Mouse (Mus musculus) spleen, adult 2 months (tissue): ENCODE results near the gene Astn2. TPM values are rescaled to one million over a fixed set of nuclear protein-coding genes. Genes with fewer than 3 reads are reported as not detected.

ENCODE experiments used
- DNase-seq, 2 experiments: peaks; one replicate each; pipeline versions ENCODE4 v3.0.0 to v3.0.0-alpha.2; 2012 to 2021; ENCODE audit warnings: low spot score in 2 of 2, low read depth in 1 of 2
- H3K27ac ChIP-seq: fragments of 200-500 bp; 2 replicates; pipeline ENCODE4 v1.5.1; 2012; ENCODE audit warnings: low read length, inconsistent platforms; ENCODE audit not compliant: insufficient read depth
- H3K27me3 ChIP-seq: fragments of 200-500 bp; 2 replicates; pipeline ENCODE4 v1.6.1; 2012; ENCODE audit warnings: mild to moderate bottlenecking, moderate library complexity, low read length, inconsistent platforms; ENCODE audit not compliant: control insufficient read depth, insufficient read depth
- H3K36me3 ChIP-seq: fragments of 200-500 bp; 2 replicates; pipeline ENCODE4 v1.6.1; 2012; ENCODE audit warnings: mild to moderate bottlenecking, low read length, inconsistent platforms; ENCODE audit not compliant: control insufficient read depth, insufficient read depth
- H3K4me1 ChIP-seq: fragments of 200-500 bp; 2 replicates; pipeline ENCODE4 v1.6.1; 2011; ENCODE audit warnings: inconsistent platforms; ENCODE audit not compliant: control insufficient read depth, insufficient read depth, insufficient read length
- H3K4me3 ChIP-seq: fragments of 200-500 bp; 2 replicates; pipeline ENCODE4 v1.5.1; 2011; ENCODE audit warnings: mild to moderate bottlenecking, inconsistent platforms; ENCODE audit not compliant: insufficient read depth, insufficient read length; ENCODE audit errors: extremely low read depth
- CTCF ChIP-seq: fragments of 200-500 bp; IDR thresholded peaks from 2 replicates; pipeline ENCODE4 v1.5.1; 2011; ENCODE audit warnings: mild to moderate bottlenecking, inconsistent platforms; ENCODE audit not compliant: insufficient read depth, insufficient read length, insufficient replicate concordance; ENCODE audit errors: extremely low read depth
- POLR2A ChIP-seq: fragments of 200-500 bp; IDR thresholded peaks from 2 replicates; pipeline ENCODE4 v1.6.1; 2011; ENCODE audit warnings: low read depth, low read length, inconsistent platforms
- WGBS: fragments of 180-500 bp; shearing (Covaris S2); methylation state at CpG from one replicate; pipeline ENCODE4 v1.1.7; 2018; 5-methylcytosine and 5-hydroxymethylcytosine counted together
- polyA plus RNA-seq: library from polyadenylated mRNA; depleted of rRNA; stranded (reverse); fragments of >200 nt; gene quantifications from 2 replicates; pipeline ENCODE4 v1.2.3, GENCODE M21; 2012

Astn2 gene
- polyA plus RNA-seq, 1 experiment, result 3.9 TPM

DNA sequence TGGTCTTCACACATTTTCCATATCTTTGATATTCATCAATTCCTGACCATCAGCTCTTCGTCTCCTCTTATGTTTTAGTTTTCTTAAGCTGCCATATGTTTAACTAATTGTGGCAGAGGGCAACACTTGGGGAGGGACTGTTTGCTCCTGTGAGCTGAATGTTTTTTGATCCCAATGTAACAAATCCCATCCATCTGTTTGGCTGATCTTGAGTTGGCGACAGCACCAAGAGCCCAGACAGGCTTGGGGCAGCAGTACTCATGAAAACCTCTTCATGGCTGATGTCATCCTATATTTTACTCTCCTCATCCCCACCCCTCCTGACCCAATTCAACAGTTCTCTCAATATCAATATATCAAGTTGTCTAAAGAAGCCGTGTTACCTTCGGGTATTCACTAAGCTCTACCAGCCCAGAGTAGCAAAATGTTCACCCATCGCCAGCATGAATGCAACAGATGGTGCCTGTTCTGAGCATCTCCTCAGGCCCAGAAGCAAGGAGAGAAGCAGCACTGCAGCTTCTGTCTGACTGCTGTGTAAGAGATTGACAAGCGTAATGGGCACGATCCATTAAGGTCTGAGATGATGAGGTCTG, 281.5 kb downstream of the Astn2 start:
- TF ChIP-seq POLR2A, result no peak
- no peaks in the 10 kb centered on the region for H3K36me3 ChIP-seq
- no peak overlapping the region for H3K4me3 ChIP-seq
- no peak for DNase-seq
- H3K4me1 ChIP-seq, result no peaks in the 10 kb centered on the region
- H3K27me3 ChIP-seq, result no peaks in the 10 kb centered on the region
- H3K27ac ChIP-seq, result no peak overlapping the region
- 88% methylated on average over 7 of the region's 7 CpGs for WGBS

- Histone ChIP-seq H3K4me1 (no peaks in the 10 kb centered on the region), H3K27me3 (no peaks in the 10 kb centered on the region), H3K27ac (no peak overlapping the region), H3K4me3 (no peak overlapping the region), H3K36me3 (no peaks in the 10 kb centered on the region)
- no peak for DNase-seq
- 63% methylated on average over 2 of the region's 2 CpGs for WGBS
- TF ChIP-seq POLR2A (no peak), CTCF (no peak)
Observed at GRCm38 (mm10) chr4:66114243-66114642, 290.2 kb downstream of the Astn2 start.

GRCm38 (mm10) chr4:66102037-66102436, 302.4 kb downstream of the Astn2 start:
- DNase-seq, result no peak
- no peaks in the 10 kb centered on the region for H3K27me3 ChIP-seq
- 45% methylated on average over 5 of the region's 5 CpGs for WGBS
- no peak overlapping the region for H3K4me3 ChIP-seq
- H3K36me3 ChIP-seq, result no peaks in the 10 kb centered on the region
- no peak for TF ChIP-seq CTCF
- no peak for TF ChIP-seq POLR2A
- H3K4me1 ChIP-seq, result no peaks in the 10 kb centered on the region
- no peak overlapping the region for H3K27ac ChIP-seq

DNA sequence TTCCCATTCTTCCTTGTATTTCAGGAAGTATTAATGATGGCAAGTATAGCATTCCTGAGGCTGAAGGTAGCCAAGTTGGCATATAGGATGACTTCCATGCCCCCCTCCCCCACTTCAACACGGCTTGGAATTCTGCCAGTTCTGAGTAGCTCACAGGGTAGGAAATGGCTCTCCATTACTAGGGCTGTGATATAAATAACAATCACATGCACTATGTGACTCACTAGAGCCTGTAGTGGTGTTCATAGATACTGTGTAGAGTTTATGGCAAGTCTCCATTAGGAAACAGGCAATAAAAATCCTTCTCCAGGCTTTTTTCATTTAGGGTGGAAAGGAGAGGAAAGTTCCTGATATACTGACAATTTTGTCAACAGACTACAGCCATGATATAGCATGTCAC, 306.8 kb downstream of the Astn2 start:
- no peak for TF ChIP-seq POLR2A
- Histone ChIP-seq H3K27me3 (no peaks in the 10 kb centered on the region), H3K36me3 (no peaks in the 10 kb centered on the region), H3K4me3 (no peak overlapping the region), H3K4me1 (no peaks in the 10 kb centered on the region), H3K27ac (no peak overlapping the region)
- no peak for DNase-seq
- 79% methylated on average over 1 of the region's 1 CpGs for WGBS

GRCm38 (mm10) chr4:66096104-66096503, 308.3 kb downstream of the Astn2 start:
- no peak for TF ChIP-seq CTCF
- no peak for TF ChIP-seq POLR2A
- H3K27ac ChIP-seq, result no peak overlapping the region
- no peak for DNase-seq
- no peaks in the 10 kb centered on the region for H3K27me3 ChIP-seq
- H3K36me3 ChIP-seq, result no peaks in the 10 kb centered on the region
- 82% methylated on average over 2 of the region's 2 CpGs for WGBS
- H3K4me3 ChIP-seq, result no peak overlapping the region
- no peaks in the 10 kb centered on the region for H3K4me1 ChIP-seq

GRCm38 (mm10) chr4:66057161-66057560, 347.2 kb downstream of the Astn2 start:
- no peaks in the 10 kb centered on the region for H3K27me3 ChIP-seq
- H3K27ac ChIP-seq, result no peak overlapping the region
- TF ChIP-seq CTCF (no peak), POLR2A (no peak)
- H3K4me3 ChIP-seq, result no peak overlapping the region
- no peaks in the 10 kb centered on the region for H3K4me1 ChIP-seq
- no peak for DNase-seq
- no peaks in the 10 kb centered on the region for H3K36me3 ChIP-seq

DNA sequence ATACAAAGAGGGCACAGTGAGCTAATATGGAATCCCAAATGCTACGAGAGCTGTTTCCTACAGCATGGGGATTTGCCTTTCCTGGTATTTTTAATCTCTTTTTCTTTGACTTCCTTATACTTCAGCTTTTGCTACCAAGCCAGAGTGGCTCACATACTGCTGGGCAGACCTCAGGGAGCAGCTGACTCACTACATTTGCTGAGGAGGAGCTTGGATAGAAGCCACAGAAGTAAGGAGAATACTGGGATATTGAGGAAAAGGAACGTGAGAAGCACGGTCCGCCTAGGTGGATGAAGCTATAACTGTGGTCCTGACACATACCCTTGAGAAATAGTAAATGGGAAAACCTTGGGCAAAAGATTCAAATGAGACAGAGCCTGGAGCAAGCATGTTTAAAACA, 348.7 kb downstream of the Astn2 start:
- DNase-seq, result no peak
- TF ChIP-seq CTCF, result no peak
- Histone ChIP-seq H3K4me3 (no peak overlapping the region), H3K27ac (no peak overlapping the region), H3K27me3 (no peaks in the 10 kb centered on the region), H3K4me1 (no peaks in the 10 kb centered on the region), H3K36me3 (no peaks in the 10 kb centered on the region)
- WGBS, result 92% methylated on average over 4 of the region's 4 CpGs
